Mouse (Mus musculus): ENCODE data around the gene Dlk2.

DNA sequence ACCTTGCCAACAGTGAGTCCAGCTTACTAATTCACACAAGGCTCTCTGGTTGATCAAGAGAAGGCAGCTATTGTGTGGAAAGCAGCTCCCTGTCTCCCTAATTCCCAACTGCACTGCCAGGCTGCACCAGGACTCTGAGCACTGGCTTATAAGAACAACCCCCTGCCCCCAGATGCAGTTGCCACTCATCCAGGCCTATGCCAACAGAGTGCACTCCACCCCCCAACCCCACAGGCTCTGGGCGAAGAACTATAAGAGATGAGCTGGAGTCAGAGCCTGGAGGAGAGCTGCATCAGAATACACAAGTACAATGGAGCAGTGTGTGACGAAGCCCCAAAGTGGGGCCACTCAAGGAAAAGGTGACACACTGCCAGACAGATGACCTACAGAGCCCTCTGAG is 25.2 kb upstream of the Dlk2 start:
- no peak for TF ChIP-seq POLR2A (IDR thresholded peaks at IDR 0.05; ENCODE audit: borderline replicate concordance, extremely low read depth, low read depth, low read length)
- no peak for TF ChIP-seq CTCF (IDR thresholded peaks at IDR 0.05; ENCODE audit: insufficient read depth, low read length)
